Mouse (Mus musculus) embryonic facial prominence, embryonic 14.5 days (tissue): ENCODE results near the gene Sowahb. TPM values are rescaled to one million over a fixed set of nuclear protein-coding genes. Genes with fewer than 3 reads are reported as not detected.

Experiments used
- ATAC-seq: fragments of 200-750 bp; cut with Nextera tagmentation; 2 replicates; pipeline ENCODE4 v1.8.0; 2017; ENCODE audit warnings: low read depth, moderate number of reproducible peaks, moderate TSS enrichment
- DNase-seq: peaks from one replicate; pipeline ENCODE4 v3.0.0-alpha.2; 2015; ENCODE audit warnings: low spot score
- H3K27ac ChIP-seq: fragments of 300-500 bp; sonication (generic); replicated peaks from 2 replicates; pipeline ENCODE4 v1.5.1; 2014; ENCODE audit warnings: low read depth, mild to moderate bottlenecking, low read length, moderate library complexity
- H3K27me3 ChIP-seq: fragments of 300-500 bp; sonication (generic); replicated peaks from 2 replicates; pipeline ENCODE4 v1.6.1; 2014; ENCODE audit warnings: low read length; ENCODE audit not compliant: control insufficient read depth, insufficient read depth
- H3K36me3 ChIP-seq: fragments of 300-500 bp; sonication (generic); 2 replicates; pipeline ENCODE4 v1.6.1; 2014; ENCODE audit warnings: low read length, mixed read lengths; ENCODE audit not compliant: control insufficient read depth, insufficient read depth
- H3K4me1 ChIP-seq: fragments of 300-500 bp; sonication (generic); 2 replicates; pipeline ENCODE4 v1.6.1; 2014; ENCODE audit warnings: antibody characterized with exemption, low read length; ENCODE audit not compliant: control insufficient read depth, insufficient read depth
- H3K4me2 ChIP-seq: fragments of 300-500 bp; sonication (generic); 2 replicates; pipeline ENCODE4 v1.6.1; 2014; ENCODE audit warnings: low read depth, mild to moderate bottlenecking, low read length, moderate library complexity, mixed read lengths
- H3K4me3 ChIP-seq: fragments of 300-500 bp; sonication (generic); 2 replicates; pipeline ENCODE4 v1.5.1; 2014; ENCODE audit warnings: low read depth, mild to moderate bottlenecking, low read length
- H3K9ac ChIP-seq: fragments of 300-500 bp; sonication (generic); 2 replicates; pipeline ENCODE4 v1.6.1; 2014; ENCODE audit warnings: low read depth, mild to moderate bottlenecking, low read length, moderate library complexity, mixed read lengths
- H3K9me3 ChIP-seq: fragments of 300-500 bp; sonication (generic); 2 replicates; pipeline ENCODE4 v1.6.1; 2016; ENCODE audit warnings: low read length; ENCODE audit not compliant: control insufficient read depth
- WGBS: fragments of 180-500 bp; shearing (Covaris S2); extraction: QIAGEN DNeasy Blood & Tissue Kit; methylation state at CpG from one replicate; pipeline ENCODE4 v1.1.7; 2014; 5-methylcytosine and 5-hydroxymethylcytosine counted together
- polyA plus RNA-seq: library from polyadenylated mRNA; unstranded; fragments of >200 nt; fragmentation: Nextera tagmentation; extraction: Ambion mirVana; gene quantifications from 2 replicates; pipeline ENCODE4 v1.2.1, GENCODE M21; 2014

The Sowahb gene
- polyA plus RNA-seq, 1 experiment from 2014 or later = 0.50 TPM

DNA sequence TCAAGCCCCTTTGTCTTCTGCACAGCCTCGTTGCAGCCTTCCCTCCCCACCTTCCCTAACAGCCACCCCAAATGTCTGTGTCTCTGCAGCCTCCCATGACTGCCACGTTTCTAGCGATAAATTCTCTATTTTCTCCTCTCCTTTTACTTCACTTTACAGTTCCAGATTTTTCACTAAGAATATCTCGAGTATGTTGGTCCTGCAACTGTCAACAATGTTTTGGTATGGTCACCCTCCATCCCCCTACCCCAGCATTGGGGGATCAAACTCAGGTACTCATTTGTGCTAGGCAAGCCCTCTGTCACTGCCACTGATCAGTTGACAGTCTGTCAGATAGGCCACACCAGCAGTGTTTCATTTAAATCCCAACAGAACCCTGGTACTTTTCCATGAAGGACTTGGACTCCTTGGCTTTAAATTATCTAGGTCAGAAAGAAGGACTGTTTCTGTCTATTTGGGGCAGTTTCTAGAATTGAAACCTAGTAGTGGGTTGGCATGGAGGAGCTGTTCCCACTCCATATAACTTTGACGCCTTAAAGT, 1.6 kb upstream of the Sowahb start:
- peaks cover 7% of the 10 kb centered on the region; the same call in 1 of the 2 replicates for H3K4me1 ChIP-seq
- H3K36me3 ChIP-seq = no peaks in the 10 kb centered on the region
- peaks cover 57% of the 10 kb centered on the region for H3K27me3 ChIP-seq
- no peak overlapping the region for H3K27ac ChIP-seq
- no peak overlapping the region for H3K4me2 ChIP-seq
- ATAC-seq (no peak), DNase-seq (no peak)
- no peak overlapping the region for H3K4me3 ChIP-seq
- no peak overlapping the region for H3K9ac ChIP-seq
- H3K9me3 ChIP-seq = no peaks in the 10 kb centered on the region
- WGBS = 38% methylated on average over 5 of the region's 5 CpGs

DNA sequence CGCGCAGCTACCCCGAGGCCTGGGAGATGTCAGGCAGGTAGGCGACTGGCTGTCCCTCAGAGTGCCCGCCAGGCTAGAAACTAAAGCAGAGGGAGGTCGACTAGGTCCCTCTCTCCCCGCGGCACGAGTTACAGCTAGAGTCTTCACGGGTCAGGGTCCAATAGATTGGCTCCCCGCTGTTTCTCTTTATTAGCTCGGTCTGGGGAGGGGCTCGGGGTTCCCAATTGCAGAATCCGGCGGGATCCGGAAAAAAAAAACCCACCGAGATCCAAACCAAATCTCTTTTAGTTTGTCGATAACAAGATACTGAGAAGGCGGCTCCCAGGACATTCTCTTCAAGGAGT, 521 bp upstream of the Sowahb start:
- Histone ChIP-seq H3K9ac (peak overlapping the region; percentile 52), H3K36me3 (no peaks in the 10 kb centered on the region), H3K9me3 (no peaks in the 10 kb centered on the region), H3K4me3 (peak overlapping the region; percentile 53), H3K4me1 (peaks cover 7% of the 10 kb centered on the region; the same call in 1 of the 2 replicates), H3K27me3 (peaks cover 57% of the 10 kb centered on the region), H3K27ac (no peak overlapping the region), H3K4me2 (peak overlapping the region; percentile 96)
- ATAC-seq (0 out of 2 replicates have a peak, but pooled peaks have one; percentile 17), DNase-seq (no peak)
- 0% methylated on average over 16 of the region's 19 CpGs for WGBS

DNA sequence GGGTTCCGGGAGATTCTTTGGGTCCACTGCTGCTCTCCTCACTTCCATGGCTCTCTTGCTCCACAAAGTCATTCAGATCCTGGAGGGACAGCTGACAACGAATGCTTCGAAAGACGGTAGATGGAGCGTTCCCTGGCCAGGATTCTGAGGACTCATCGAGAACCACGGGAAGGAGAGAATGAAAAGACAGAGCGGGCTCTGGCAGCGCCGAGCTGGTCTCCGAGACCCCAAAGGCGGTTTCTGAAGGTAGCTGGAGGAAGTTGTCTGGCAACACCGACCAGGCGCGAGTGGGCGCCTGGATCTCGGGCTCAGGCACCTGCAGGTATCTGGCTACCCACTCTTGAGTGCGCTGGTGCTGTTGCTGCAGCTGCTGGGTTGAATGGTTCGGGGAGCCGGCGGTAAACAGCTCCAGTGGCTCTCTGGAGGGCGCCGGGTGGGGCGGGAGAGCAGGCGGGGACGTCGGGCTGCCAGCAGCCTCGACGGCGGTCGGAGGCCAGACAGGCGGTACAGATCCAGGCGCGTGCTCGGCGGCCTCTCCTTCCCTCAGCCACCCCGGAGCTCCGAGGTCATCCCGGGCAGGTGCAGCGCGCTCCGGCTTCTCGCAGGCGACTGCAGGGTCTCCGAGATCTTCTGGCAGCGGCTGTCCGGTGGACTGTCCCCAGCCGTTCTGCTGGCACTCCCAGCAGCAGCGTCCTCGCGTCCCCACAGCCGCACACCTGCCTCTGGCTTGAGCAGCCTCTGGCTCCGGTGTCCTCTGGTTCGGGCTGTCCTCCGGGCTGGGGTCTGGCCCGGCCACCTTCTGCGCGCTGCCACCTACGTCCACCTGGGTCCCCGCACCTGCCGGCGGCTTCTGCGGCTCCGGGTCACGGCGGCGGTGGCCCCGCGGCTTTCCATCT, 886 bp downstream of the Sowahb start:
- Histone ChIP-seq H3K36me3 (no peaks in the 10 kb centered on the region), H3K9ac (peak overlapping the region; percentile 52), H3K4me1 (peaks cover 7% of the 10 kb centered on the region; the same call in 1 of the 2 replicates), H3K4me2 (peak overlapping the region; percentile 96), H3K27ac (no peak overlapping the region), H3K9me3 (no peaks in the 10 kb centered on the region), H3K4me3 (peak overlapping the region; percentile 53), H3K27me3 (peaks cover 57% of the 10 kb centered on the region)
- DNase-seq = no peak
- peak; percentile 2; the same call in 1 of the 2 replicates for ATAC-seq
- 3% methylated on average over 39 of the region's 69 CpGs for WGBS

DNA sequence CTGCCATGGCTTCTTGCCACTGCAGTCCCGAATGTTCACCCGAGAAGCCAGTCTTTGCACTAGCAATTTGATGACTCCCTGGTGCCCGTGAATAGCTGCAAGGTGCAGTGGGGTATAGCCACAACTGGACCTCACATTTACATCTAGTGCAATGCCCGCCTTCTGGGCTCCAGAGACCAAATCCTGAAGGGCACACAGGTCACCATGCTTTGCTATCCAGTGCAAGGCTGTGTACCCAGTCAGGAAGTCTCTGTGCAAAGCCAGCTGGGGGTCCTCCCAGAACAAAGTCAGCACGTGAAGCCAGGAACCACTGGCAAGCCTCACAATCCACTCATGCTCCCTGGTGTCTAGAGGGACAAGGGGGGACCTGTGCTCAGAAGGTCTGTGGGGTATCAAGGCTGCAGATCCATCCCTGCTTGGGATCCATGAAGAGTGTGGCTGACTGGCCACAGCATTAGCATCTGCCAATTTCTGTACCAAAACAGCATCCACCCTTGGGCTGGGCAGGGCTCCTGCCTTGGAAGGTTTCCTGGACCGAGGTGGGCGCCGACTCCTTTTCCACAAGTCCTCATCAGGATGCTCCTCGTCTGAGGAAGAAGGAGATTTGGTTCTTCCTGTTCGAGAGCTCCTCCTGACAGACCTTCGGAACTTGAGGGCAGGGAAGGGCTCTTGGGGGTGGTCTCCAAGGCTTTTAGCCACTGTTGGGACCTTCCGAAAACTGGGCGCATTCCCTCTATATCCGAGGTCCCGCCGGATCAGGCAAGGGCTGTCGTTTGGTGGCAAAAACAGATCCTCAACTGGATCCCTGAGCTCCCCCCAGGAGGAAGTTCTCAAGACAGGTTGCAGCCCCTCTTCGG, 1.8 kb downstream of the Sowahb start:
- Histone ChIP-seq H3K4me1 (peaks cover 7% of the 10 kb centered on the region; the same call in 1 of the 2 replicates), H3K4me2 (peak overlapping the region; percentile 96), H3K36me3 (no peaks in the 10 kb centered on the region), H3K9me3 (no peaks in the 10 kb centered on the region), H3K4me3 (peak overlapping the region; percentile 53), H3K9ac (no peak overlapping the region), H3K27me3 (peaks cover 55% of the 10 kb centered on the region), H3K27ac (no peak overlapping the region)
- ATAC-seq (no peak), DNase-seq (no peak)
- 37% methylated on average over 17 of the region's 18 CpGs for WGBS

DNA sequence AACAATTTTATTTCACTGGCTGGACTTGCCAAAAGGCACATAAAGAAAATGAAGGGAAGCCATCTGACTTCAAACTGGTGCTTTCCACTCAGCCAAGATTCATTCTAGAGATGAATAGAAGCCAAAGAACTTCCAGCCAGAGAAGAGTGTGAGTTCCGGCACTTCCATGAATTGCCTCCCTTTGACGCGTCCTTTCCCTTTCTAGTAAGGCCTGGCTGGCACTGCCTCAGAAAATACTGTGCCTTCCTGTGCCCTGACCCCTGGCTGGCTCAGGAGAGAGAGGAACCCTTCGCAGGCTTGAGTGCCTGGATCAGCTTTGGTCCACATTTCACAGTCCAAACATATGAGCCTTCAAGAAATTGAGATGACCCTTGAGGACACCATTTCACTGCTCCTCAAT, 2.8 kb downstream of the Sowahb start:
- ATAC-seq (no peak), DNase-seq (no peak)
- Histone ChIP-seq H3K27me3 (peaks cover 51% of the 10 kb centered on the region), H3K4me1 (peaks cover 12% of the 10 kb centered on the region), H3K9ac (no peak overlapping the region), H3K27ac (no peak overlapping the region), H3K4me2 (no peak overlapping the region), H3K36me3 (no peaks in the 10 kb centered on the region), H3K9me3 (no peaks in the 10 kb centered on the region), H3K4me3 (no peak overlapping the region)
- 71% methylated on average over 4 of the region's 4 CpGs for WGBS

DNA sequence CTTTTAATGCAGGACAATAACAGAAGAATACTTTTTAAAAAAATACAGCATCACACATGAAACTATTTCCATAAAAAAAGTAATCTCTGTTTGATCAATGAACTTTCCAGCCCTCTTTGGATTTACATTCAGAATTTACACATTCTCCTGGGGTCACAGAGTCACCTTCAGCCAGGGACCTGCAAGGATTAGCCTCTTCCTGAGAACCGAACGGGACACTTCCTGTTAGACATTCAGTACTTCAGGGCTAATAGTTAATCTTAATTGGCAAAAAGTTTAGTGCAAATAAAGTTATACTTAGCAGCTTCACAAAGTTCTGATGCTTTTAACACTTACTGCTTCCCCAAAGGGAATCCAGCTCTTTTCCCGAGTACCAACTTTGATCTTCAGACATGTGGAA, 3.5 kb downstream of the Sowahb start:
- H3K27me3 ChIP-seq = peaks cover 45% of the 10 kb centered on the region
- no peak for ATAC-seq

DNA sequence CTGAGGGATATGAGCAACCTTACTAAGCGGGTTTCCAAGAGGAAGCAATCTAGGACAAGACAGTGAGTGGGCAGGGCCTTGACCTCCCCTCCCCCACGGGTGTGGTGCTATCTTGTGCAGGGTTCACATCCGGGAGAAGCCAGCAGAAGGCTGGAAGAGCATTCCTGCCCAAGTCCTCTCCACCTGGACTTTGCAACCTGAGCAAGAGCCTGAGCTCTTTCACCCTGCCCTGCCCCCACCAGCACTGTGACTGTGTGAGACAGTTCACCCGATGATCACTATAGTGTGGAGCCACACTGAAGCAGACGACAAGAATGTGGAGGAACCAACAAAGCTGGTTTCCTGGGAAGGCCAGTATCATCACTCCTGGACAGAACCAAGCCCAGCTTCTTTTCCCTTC, 4.7 kb downstream of the Sowahb start:
- H3K4me2 ChIP-seq = no peak overlapping the region
- DNase-seq (no peak), ATAC-seq (no peak)
- no peaks in the 10 kb centered on the region for H3K9me3 ChIP-seq
- H3K4me1 ChIP-seq = peaks cover 12% of the 10 kb centered on the region
- no peaks in the 10 kb centered on the region for H3K36me3 ChIP-seq
- no peak overlapping the region for H3K4me3 ChIP-seq
- H3K27ac ChIP-seq = no peak overlapping the region
- H3K9ac ChIP-seq = no peak overlapping the region
- 38% methylated on average over 5 of the region's 5 CpGs for WGBS
- peaks cover 33% of the 10 kb centered on the region for H3K27me3 ChIP-seq

More for the DNA sequence above, 3.5 kb downstream of the Sowahb start:
- Histone ChIP-seq H3K27ac (no peak overlapping the region), H3K9ac (no peak overlapping the region), H3K36me3 (no peaks in the 10 kb centered on the region), H3K4me2 (no peak overlapping the region), H3K4me1 (peaks cover 12% of the 10 kb centered on the region), H3K4me3 (no peak overlapping the region), H3K9me3 (no peaks in the 10 kb centered on the region)
- WGBS = 26% methylated on average over 3 of the region's 3 CpGs
- no peak for DNase-seq

DNA sequence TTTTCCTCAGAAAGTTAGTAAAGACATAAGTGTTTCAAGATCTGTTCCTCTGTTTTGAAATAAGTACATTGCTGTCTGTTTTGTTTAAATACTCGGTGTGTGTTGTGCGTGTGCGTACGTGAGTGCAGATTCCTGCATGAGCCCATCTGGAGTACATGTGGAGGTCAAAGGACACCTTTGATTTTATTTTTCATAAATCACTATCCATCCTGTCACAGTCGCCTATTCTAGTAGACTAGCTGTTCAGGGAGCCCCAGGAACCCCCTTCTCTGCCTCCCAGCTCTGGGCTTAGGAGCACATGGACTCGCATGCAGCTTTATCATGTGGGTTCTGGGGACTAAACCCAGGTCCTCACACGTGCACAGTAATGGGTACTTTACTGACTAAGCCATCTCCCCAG, 8.6 kb downstream of the Sowahb start:
- H3K4me3 ChIP-seq = no peak overlapping the region
- 37% methylated on average over 7 of the region's 7 CpGs for WGBS
- peaks cover 6% of the 10 kb centered on the region for H3K4me1 ChIP-seq
- ATAC-seq = no peak
- H3K9ac ChIP-seq = no peak overlapping the region
- H3K9me3 ChIP-seq = no peaks in the 10 kb centered on the region
- no peaks in the 10 kb centered on the region for H3K36me3 ChIP-seq
- no peak for DNase-seq
- no peak overlapping the region for H3K4me2 ChIP-seq
- no peak overlapping the region for H3K27ac ChIP-seq
- H3K27me3 ChIP-seq = no peaks in the 10 kb centered on the region
